Mouse (Mus musculus) heart, embryonic 14.5 days (tissue): ENCODE results near the gene Nxpe3. TPM values are rescaled to one million over a fixed set of nuclear protein-coding genes. Genes with fewer than 3 reads are reported as not detected.
"Not testable (repeated sequence)": the region's sequence is repeated elsewhere in the genome, so short reads cannot be mapped to it uniquely, and the experiment has no call there.

Source experiments
- ATAC-seq: fragments of 200-750 bp; cut with Nextera tagmentation; 2 replicates; pipeline ENCODE4 v1.8.0; 2017; ENCODE audit warnings: low read depth, moderate TSS enrichment; ENCODE audit not compliant: insufficient number of reproducible peaks, insufficient read depth, low FRiP score
- H3K27ac ChIP-seq, 2 experiments: fragments of 200-500 bp in 1 of 2; fragments of 300-500 bp in 1 of 2; sonication (generic) in 1 of 2; replicated peaks in 1 of 2; 2 replicates each; pipeline ENCODE4 v1.5.1; 2012 to 2014; ENCODE audit warnings: low read depth in 2 of 2, low read length in 2 of 2, control low read depth in 1 of 2, mild to moderate bottlenecking in 1 of 2, mixed read lengths in 1 of 2; ENCODE audit not compliant: control insufficient read depth in 1 of 2, insufficient read depth in 1 of 2
- H3K27me3 ChIP-seq: fragments of 300-500 bp; sonication (generic); 2 replicates; pipeline ENCODE4 v1.6.1; 2014; ENCODE audit warnings: mild to moderate bottlenecking, low read length, control low read depth; ENCODE audit not compliant: control insufficient read depth, insufficient read depth
- H3K36me3 ChIP-seq: fragments of 300-500 bp; sonication (generic); 2 replicates; pipeline ENCODE4 v1.6.1; 2014; ENCODE audit warnings: mild to moderate bottlenecking, control low read depth, low read length, mixed read lengths; ENCODE audit not compliant: control insufficient read depth, insufficient read depth
- H3K4me1 ChIP-seq, 2 experiments: fragments of 200-500 bp in 1 of 2; fragments of 300-500 bp in 1 of 2; sonication (generic) in 1 of 2; 2 replicates each; pipeline ENCODE4 v1.6.1; 2012 to 2014; ENCODE audit warnings: low read length in 2 of 2, control low read depth in 1 of 2, mixed read lengths in 1 of 2; ENCODE audit not compliant: control insufficient read depth in 2 of 2, insufficient read depth in 2 of 2
- H3K4me2 ChIP-seq: fragments of 300-500 bp; sonication (generic); 2 replicates; pipeline ENCODE4 v1.6.1; 2014; ENCODE audit warnings: mild to moderate bottlenecking, low read length
- H3K4me3 ChIP-seq, 2 experiments: fragments of 200-500 bp in 1 of 2; fragments of 300-500 bp in 1 of 2; sonication (generic) in 1 of 2; 2 replicates each; pipeline ENCODE4 v1.5.1; 2012 to 2014; ENCODE audit warnings: low read length in 2 of 2, mild to moderate bottlenecking in 2 of 2, control low read depth in 1 of 2, low read depth in 1 of 2, moderate library complexity in 1 of 2; ENCODE audit not compliant: control insufficient read depth in 1 of 2, insufficient read depth in 1 of 2
- H3K9ac ChIP-seq: fragments of 300-500 bp; sonication (generic); 2 replicates; pipeline ENCODE4 v1.6.1; 2014; ENCODE audit warnings: mild to moderate bottlenecking, low read length
- H3K9me3 ChIP-seq: fragments of 300-500 bp; sonication (generic); 2 replicates; pipeline ENCODE4 v1.6.1; 2016; ENCODE audit warnings: low read length, control low read depth; ENCODE audit not compliant: control insufficient read depth
- WGBS: fragments of 180-500 bp; shearing (Covaris S2); extraction: QIAGEN DNeasy Blood & Tissue Kit; methylation state at CpG from one replicate; pipeline ENCODE4 v1.1.7; 2014; 5-methylcytosine and 5-hydroxymethylcytosine counted together
- polyA plus RNA-seq: library from polyadenylated mRNA; unstranded; fragments of >200 nt; fragmentation: Nextera tagmentation; extraction: Ambion mirVana; gene quantifications from 2 replicates; pipeline ENCODE4 v1.2.1, GENCODE M21; 2014

The Nxpe3 gene
- polyA plus RNA-seq, 1 experiment from 2014 or later, result 0.72 TPM

DNA sequence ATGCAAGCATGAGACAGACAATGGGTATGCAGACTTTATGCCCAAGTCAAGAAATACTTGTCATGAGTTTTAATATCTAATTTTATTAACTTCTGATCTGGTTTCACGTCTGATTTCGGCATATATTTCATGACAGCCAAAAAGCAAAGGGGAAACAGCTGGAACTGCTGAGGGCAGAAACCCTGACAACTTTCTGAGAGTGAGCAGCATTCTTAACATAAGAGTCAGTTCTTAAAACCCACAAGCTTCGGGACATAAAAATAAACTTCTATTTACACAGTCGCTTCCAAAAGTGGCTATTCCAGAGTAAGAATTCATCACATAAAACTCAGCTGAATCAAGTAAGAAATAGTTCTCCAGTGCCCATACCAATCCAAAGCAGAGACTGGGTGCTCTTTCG lies 52.0 kb downstream of the Nxpe3 start:
- no peak overlapping the region for H3K9ac ChIP-seq
- 83% methylated on average over 5 of the region's 5 CpGs for WGBS
- H3K27ac ChIP-seq, result no peak overlapping the region
- no peaks in the 10 kb centered on the region for H3K27me3 ChIP-seq
- H3K36me3 ChIP-seq, result 0 out of 2 replicates have a peak, but pooled peaks cover 5% of the 10 kb centered on the region
- peaks cover 0 to under 1% of the 10 kb centered on the region in 2 experiments; a peak in 2 of 4 replicates for H3K4me1 ChIP-seq
- H3K9me3 ChIP-seq, result no peaks in the 10 kb centered on the region
- H3K4me3 ChIP-seq, result no peak overlapping the region
- H3K4me2 ChIP-seq, result no peak overlapping the region
- ATAC-seq, result no peak

DNA sequence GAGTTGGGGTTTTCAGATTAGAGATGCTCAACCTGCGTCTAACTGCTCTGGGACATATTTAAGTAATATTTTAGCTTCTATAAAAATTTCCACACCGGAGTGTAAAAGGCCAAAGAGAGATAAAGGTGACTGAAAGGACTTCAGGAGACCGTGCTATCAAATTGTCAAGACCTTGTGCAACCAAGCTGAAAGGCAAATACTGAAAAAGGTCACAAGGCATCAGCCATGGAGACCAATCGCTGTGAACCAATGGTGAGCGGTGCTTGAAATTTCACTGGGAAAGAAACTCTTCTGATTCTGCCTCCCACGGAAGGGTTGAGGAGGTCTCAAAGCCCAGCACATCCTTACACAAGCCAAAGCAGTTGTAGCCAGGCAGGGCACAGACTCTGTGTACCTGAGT lies 53.6 kb downstream of the Nxpe3 start:
- H3K27ac ChIP-seq, result no peak overlapping the region
- no peaks in the 10 kb centered on the region for H3K9me3 ChIP-seq
- WGBS, result 87% methylated on average over 6 of the region's 6 CpGs
- no peak overlapping the region for H3K4me2 ChIP-seq
- no peak overlapping the region for H3K4me3 ChIP-seq
- no peak overlapping the region for H3K9ac ChIP-seq
- ATAC-seq, result no peak
- 0 out of 2 replicates have a peak, but pooled peaks cover 5% of the 10 kb centered on the region for H3K36me3 ChIP-seq
- H3K27me3 ChIP-seq, result no peaks in the 10 kb centered on the region
- H3K4me1 ChIP-seq, result peaks cover 2 to 3% of the 10 kb centered on the region in 2 experiments; a peak in 3 of 4 replicates

DNA sequence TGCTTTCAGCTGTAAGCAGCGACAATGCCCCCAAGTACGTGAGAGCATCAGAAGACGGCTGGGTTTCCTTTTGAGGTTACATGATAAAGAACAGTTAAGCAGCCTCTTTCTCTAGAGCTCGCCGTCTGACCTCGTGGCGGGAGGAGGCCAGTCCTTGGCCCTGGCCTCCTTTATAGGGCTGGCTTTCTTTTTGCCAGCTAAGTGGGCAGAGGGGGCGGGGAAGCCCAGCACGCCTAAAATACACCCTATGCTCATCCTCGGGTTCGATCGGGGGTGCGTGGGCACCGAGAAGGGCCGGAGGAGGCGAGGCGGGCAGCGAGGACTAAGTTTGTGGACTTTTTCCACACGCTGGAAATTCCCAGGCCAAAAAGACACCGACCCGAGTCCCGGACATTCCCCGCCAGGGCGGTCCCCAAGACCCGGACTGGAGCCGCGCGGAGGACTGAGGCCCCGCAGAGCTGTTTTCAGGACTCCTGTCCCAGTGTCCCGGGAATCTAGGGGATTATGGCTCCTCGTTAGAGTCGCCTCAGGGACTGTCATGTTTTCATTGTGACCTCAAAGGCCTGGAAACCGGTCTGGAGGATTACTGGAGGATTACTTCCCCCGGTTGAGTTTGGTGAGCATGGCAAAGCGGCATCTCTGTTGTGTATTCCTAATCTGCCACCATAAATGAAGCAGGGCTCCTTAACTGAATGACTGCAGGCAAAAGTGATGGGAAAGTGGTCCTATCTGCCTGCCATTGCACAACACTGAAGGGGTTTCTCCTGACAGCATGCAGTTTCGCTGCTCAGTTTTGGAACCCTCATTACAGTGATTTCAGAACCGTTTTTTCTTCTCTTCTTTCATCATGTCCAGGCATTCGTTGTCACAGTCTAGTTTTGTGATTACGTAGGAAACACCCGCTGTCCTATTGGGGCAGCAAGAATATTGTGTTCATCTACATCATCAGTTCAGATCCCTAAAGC lies 56.3 kb downstream of the Nxpe3 start, which contains the start of gene Nfkbiz:
Gene Nfkbiz (minus strand): TSS at position 390 of the 965 bp plus-strand sequence.
- under 1% methylated on average over 40 of the region's 40 CpGs for WGBS
- Histone ChIP-seq H3K4me1 (peaks cover 2 to 3% of the 10 kb centered on the region in 2 experiments; a peak in 3 of 4 replicates), H3K36me3 (no peaks in the 10 kb centered on the region), H3K4me2 (peak within 1 kb of the TSS; percentile 81), H3K9me3 (no peaks in the 10 kb centered on the region), H3K27me3 (no peaks in the 10 kb centered on the region), H3K4me3 (peak within 1 kb of the TSS; percentile 53 to 75), H3K9ac (peak within 1 kb of the TSS; percentile 78), H3K27ac (peak within 1 kb of the TSS; percentile 90 to 95)
- peak; percentile 95 for ATAC-seq

DNA sequence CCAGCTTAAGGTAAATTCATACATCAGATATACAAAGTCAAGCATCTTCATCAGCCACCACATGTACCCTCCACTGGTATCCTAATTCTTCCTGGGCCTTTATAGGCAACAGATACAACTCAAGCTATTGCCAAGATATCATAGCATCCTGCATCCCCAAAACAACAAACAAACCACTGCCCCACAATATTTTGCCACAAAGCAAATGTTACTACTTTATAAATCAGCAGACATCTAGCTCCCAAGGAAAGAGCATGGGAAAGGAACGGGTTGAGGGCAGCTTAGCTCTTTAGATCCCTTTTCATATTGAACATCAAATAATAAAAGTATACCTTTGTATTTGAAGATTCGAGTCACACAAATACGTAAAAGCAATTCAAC lies 57.0 kb downstream of the Nxpe3 start:
- Histone ChIP-seq H3K9me3 (no peaks in the 10 kb centered on the region), H3K9ac (peak overlapping the region; percentile 78), H3K4me2 (peak overlapping the region; percentile 81), H3K27me3 (no peaks in the 10 kb centered on the region), H3K4me1 (peaks cover 2 to 3% of the 10 kb centered on the region in 2 experiments; a peak in 3 of 4 replicates), H3K36me3 (no peaks in the 10 kb centered on the region), H3K4me3 (peak overlapping the region; percentile 53 to 75), H3K27ac (peak overlapping the region; percentile 90 to 95; a peak in 3 of 4 replicates)
- 12% methylated on average over 3 of the region's 3 CpGs for WGBS
- ATAC-seq, result no peak

DNA sequence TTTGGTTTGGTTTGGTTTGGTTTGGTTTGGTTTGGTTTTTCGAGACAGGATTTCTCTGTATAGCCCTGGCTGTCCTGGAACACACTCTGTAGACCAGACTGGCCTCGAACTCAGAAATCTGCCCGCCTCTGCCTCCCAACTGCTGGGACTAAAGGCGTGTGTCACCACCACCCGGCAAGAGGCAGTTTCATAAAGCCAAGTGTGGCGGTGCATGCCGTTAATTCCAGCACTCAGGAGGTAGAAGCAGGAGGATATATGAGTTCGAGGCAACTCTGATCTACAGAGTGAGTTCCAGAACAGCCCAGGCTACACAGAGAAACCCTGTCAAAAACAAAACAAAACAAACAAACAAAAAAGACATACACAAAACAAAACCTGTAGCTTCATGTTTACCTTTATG lies 57.4 kb downstream of the Nxpe3 start:
- not testable (repeated sequence) for ATAC-seq, H3K36me3 ChIP-seq, H3K27me3 ChIP-seq, H3K4me1 ChIP-seq, H3K9ac ChIP-seq, H3K27ac ChIP-seq, H3K9me3 ChIP-seq, H3K4me3 ChIP-seq
- 90% methylated on average over 8 of the region's 8 CpGs for WGBS
- H3K4me2 ChIP-seq, result peak overlapping the region; percentile 81

DNA sequence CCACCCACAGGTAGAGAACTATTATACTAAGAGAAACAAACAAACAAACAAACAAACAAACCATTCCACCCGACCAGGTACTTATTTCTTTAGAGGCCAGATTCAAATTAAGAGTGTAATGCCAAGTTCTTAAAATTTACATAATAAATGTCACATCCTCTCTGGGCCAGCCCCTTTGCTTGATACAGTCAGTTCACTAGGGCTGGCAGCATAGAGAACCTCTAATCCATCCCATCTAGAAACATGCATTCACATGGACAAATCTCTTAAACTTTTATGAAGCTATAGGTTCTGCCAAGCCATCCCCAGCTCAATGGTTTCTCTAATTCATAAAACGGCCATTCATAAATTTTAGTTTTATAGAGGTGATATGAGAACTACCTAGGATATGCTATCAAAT lies 57.9 kb downstream of the Nxpe3 start:
- Histone ChIP-seq H3K36me3 (no peaks in the 10 kb centered on the region), H3K4me2 (no peak overlapping the region), H3K27me3 (no peaks in the 10 kb centered on the region), H3K27ac (no peak overlapping the region), H3K9me3 (no peaks in the 10 kb centered on the region), H3K9ac (no peak overlapping the region), H3K4me3 (no peak overlapping the region), H3K4me1 (peaks cover 2 to 3% of the 10 kb centered on the region in 2 experiments; a peak in 3 of 4 replicates)
- ATAC-seq, result no peak
- 86% methylated on average over 2 of the region's 2 CpGs for WGBS

DNA sequence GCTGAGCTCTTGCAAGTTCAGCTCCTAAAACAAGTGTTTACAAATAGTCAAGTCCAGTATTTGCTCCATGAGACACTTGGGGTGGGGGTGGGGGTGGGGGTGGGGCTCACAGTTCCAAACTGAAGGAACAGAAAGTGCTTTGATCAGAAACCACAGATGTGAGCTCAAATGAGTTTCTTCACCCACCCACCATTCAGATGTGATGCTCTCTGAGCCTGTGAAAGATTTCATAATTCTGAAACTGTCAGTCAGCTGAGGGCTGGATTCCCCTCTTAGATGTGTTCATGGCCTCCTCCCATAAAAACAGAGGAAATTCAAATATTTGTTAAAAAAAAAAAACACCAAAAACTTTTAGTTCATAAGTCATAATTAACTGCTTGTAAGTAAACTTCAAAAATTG lies 59.3 kb downstream of the Nxpe3 start:
- no peak for ATAC-seq
- H3K4me2 ChIP-seq, result no peak overlapping the region
- no peaks in the 10 kb centered on the region for H3K27me3 ChIP-seq
- no peaks in the 10 kb centered on the region for H3K9me3 ChIP-seq
- peaks cover 2 to 3% of the 10 kb centered on the region in 2 experiments; a peak in 3 of 4 replicates for H3K4me1 ChIP-seq
- H3K36me3 ChIP-seq, result no peaks in the 10 kb centered on the region
- no peak overlapping the region for H3K4me3 ChIP-seq
- no peak overlapping the region for H3K27ac ChIP-seq
- H3K9ac ChIP-seq, result no peak overlapping the region
